Comparison of ENCODE assay signal across 16 mouse cellular contexts in the genomic region with DNA sequence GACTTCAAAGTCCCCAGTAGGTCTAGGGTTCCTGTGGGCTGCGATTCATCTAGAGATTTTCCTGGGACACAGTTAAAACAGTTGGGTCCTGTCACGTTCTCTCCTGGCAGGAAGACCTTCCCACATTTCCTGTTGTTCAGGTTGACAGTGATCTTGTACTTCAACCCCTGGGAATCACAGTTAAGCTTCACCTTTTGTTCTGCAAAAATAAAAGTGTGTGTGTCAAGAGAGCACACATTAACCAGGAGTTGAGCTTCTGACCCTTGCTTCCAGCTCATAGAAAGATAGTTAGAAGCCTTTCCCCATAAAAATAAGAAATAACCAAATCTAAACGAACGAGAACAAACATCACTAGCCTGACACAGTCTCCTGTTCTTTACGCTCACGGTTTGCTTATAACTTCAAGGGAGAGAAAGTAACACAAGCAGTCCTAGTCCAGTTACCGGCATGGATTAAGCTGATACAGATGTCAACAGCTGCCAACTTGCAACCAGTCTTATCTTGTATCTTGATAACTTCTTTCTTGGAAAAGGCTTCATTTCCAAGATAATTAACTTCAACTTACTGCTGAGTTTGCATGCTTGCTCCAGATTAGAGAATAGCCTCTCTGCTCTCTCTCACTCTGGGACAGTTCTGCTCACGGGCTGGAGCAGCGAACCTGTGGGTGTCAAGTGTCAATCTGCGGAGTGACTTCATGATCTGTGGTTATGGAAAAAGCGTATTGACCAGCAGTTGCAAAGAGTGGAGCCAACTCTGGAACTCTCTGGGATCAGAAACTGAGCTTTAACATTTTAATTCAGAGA. TPM values are rescaled to one million over a fixed set of nuclear protein-coding genes. Genes with fewer than 3 reads are reported as not detected.
"Had no signal": no experiment of that assay in that cellular context is flagged by ENCODE, and none has a peak within 500 bp of the region (broad histone marks: within the 10 kb centered on the region; RNA-seq: fewer than 3 reads in every experiment).

No protein-coding gene starts in this region.

- H3K36me3 ChIP-seq: limb, embryonic 15.5 days; liver, embryonic 12.5 days; midbrain, embryonic 15.5 days; neural tube, embryonic 12.5 days; stomach, embryonic 15.5 days had no signal

- ATAC-seq: liver, embryonic 12.5 days; midbrain, embryonic 15.5 days had no signal

- H3K4me2 ChIP-seq: hindbrain, embryonic 14.5 days; limb, embryonic 15.5 days; liver, embryonic 12.5 days; lung, embryonic 14.5 days; midbrain, embryonic 11.5 days; midbrain, embryonic 15.5 days; neural tube, embryonic 12.5 days; stomach, embryonic 15.5 days had no signal

- H3K27me3 ChIP-seq: liver, embryonic 12.5 days; megakaryocyte, embryonic 14.5 days; midbrain, embryonic 15.5 days; neural tube, embryonic 12.5 days; stomach, embryonic 15.5 days had no signal

- H3K9ac ChIP-seq: hindbrain, embryonic 14.5 days; limb, embryonic 15.5 days; liver, embryonic 12.5 days; lung, embryonic 14.5 days; midbrain, embryonic 15.5 days; neural tube, embryonic 12.5 days; stomach, embryonic 15.5 days had no signal

- H3K4me3 ChIP-seq: left cerebral cortex, adult 2 months; limb, embryonic 15.5 days; liver, embryonic 12.5 days; megakaryocyte, embryonic 14.5 days; midbrain, embryonic 15.5 days; neural tube, embryonic 12.5 days; stomach, embryonic 15.5 days had no signal

- H3K9me3 ChIP-seq: limb, embryonic 15.5 days; liver, embryonic 12.5 days; midbrain, embryonic 15.5 days; neural tube, embryonic 12.5 days; stomach, embryonic 15.5 days had no signal

- DNase-seq: lung, embryonic 14.5 days; lung, postnatal 10 days; lung, postnatal 4 days; right cerebral cortex, postnatal 4 days; thymus, adult 2 months; thymus, postnatal 25 days had no signal

- H3K4me1 ChIP-seq: limb, embryonic 15.5 days; liver, embryonic 12.5 days; megakaryocyte, embryonic 14.5 days; midbrain, embryonic 15.5 days; neural tube, embryonic 12.5 days; stomach, embryonic 15.5 days had no signal

- H3K27ac ChIP-seq: hindbrain, embryonic 14.5 days; left cerebral cortex, adult 2 months; limb, embryonic 15.5 days; liver, embryonic 12.5 days; midbrain, embryonic 15.5 days; neural tube, embryonic 12.5 days; stomach, embryonic 15.5 days had no signal

RNA-seq across cellular contexts. Expression of a gene that starts 7.3 kb away (rescaled TPM):
- total RNA-seq: neutrophil, adult 5-6 weeks had no signal
